Comparison of ENCODE assay signal across 8 mouse cellular contexts in genomic region chr11:51059640-51060039, GRCm38 (mm10). TPM values are rescaled to one million over a fixed set of nuclear protein-coding genes. Genes with fewer than 3 reads are reported as not detected.
DNase-seq lines count a peak whose midpoint lies in the region; ATAC-seq and TF ChIP-seq lines count a peak whose summit lies in the region.
"Had no signal": no experiment of that assay in that cellular context is flagged by ENCODE, and none has a peak within 500 bp of the region (broad histone marks: within the 10 kb centered on the region; RNA-seq: fewer than 3 reads in every experiment).

No protein-coding gene starts in this region.

- DNase-seq in lung, adult 2 months, result no peak
- DNase-seq in lung, postnatal 10 days, result no peak
- no peak for DNase-seq in spleen, postnatal 36 days (ENCODE audit: low spot score in 2 of 2)
- no peak for DNase-seq in right cerebral cortex, postnatal 25 days

- H3K27me3 ChIP-seq in intestine, embryonic 16.5 days (replicated peaks; ENCODE audit: control insufficient read depth, insufficient read depth, low read length), result no peaks in the 10 kb centered on the region
- H3K27me3 ChIP-seq in neural tube, embryonic 14.5 days (ENCODE audit: control insufficient read depth, insufficient read depth, low read length), result no peaks in the 10 kb centered on the region

- 13% methylated on average over 14 of the region's 14 CpGs for WGBS in lung, adult 2 months
- WGBS in intestine, embryonic 16.5 days, result 15% methylated on average over 14 of the region's 14 CpGs
- 16% methylated on average over 14 of the region's 14 CpGs for WGBS in neural tube, embryonic 14.5 days

- ATAC-seq in intestine, embryonic 16.5 days, result peak; percentile 52
- ATAC-seq in neural tube, embryonic 14.5 days (ENCODE audit: low read depth), result peak; percentile 45

- H3K4me1 ChIP-seq in lung, adult 2 months (ENCODE audit: control insufficient read depth, insufficient read depth, low read length), result peaks cover 3% of the 10 kb centered on the region
- peaks cover 8% of the 10 kb centered on the region for H3K4me1 ChIP-seq in embryonic fibroblast, embryonic 13.5 days (ENCODE audit: control insufficient read depth, insufficient read depth, low read length)
- H3K4me1 ChIP-seq in intestine, embryonic 16.5 days (ENCODE audit: control insufficient read depth, insufficient read depth, low read length), result no peaks in the 10 kb centered on the region
- H3K4me1 ChIP-seq in neural tube, embryonic 14.5 days (ENCODE audit: control insufficient read depth, insufficient read depth, low read length), result peaks cover 7% of the 10 kb centered on the region

- no peak for TF ChIP-seq POLR2A in lung, adult 2 months (IDR thresholded peaks at IDR 0.05; ENCODE audit: borderline replicate concordance, extremely low read depth, low read depth, low read length)
- TF ChIP-seq POLR2A in embryonic fibroblast, embryonic 13.5 days (IDR thresholded peaks at IDR 0.05; ENCODE audit: low read depth, low read length), result no peak

- peak overlapping the region; percentile 89 for H3K9ac ChIP-seq in intestine, embryonic 16.5 days (ENCODE audit: low read depth, low read length)
- H3K9ac ChIP-seq in neural tube, embryonic 14.5 days (replicated peaks; ENCODE audit: low read depth, low read length), result peak overlapping the region; percentile 80

- H3K36me3 ChIP-seq in intestine, embryonic 16.5 days (ENCODE audit: control insufficient read depth, insufficient read depth, low read length), result no peaks in the 10 kb centered on the region; the same call in 1 of the 2 replicates
- peaks cover 8% of the 10 kb centered on the region; the same call in 1 of the 2 replicates for H3K36me3 ChIP-seq in neural tube, embryonic 14.5 days (ENCODE audit: control insufficient read depth, insufficient read depth, low read length)

- H3K4me2 ChIP-seq in intestine, embryonic 16.5 days (ENCODE audit: low read depth, low read length), result peak overlapping the region; percentile 86
- H3K4me2 ChIP-seq in neural tube, embryonic 14.5 days (ENCODE audit: low read depth, low read length), result peak overlapping the region; percentile 84

- H3K27ac ChIP-seq in embryonic fibroblast, embryonic 13.5 days (ENCODE audit: insufficient read depth, low read length), result no peak overlapping the region
- H3K27ac ChIP-seq in intestine, embryonic 16.5 days (ENCODE audit: low read length), result peak overlapping the region; percentile 57; the same call in 1 of the 2 replicates
- H3K27ac ChIP-seq in neural tube, embryonic 14.5 days (ENCODE audit: low read depth, low read length), result no peak overlapping the region

- TF ChIP-seq CTCF in lung, adult 2 months (IDR thresholded peaks at IDR 0.05; ENCODE audit: insufficient read depth, low read length), result no peak
- no peak for TF ChIP-seq CTCF in embryonic fibroblast, embryonic 13.5 days (IDR thresholded peaks at IDR 0.05; ENCODE audit: borderline replicate concordance, insufficient read depth, low read length)

- H3K4me3 ChIP-seq in lung, adult 2 months (replicated peaks; ENCODE audit: extremely low read depth, low read depth, low read length), result peak overlapping the region; percentile 93
- H3K4me3 ChIP-seq in embryonic fibroblast, embryonic 13.5 days (ENCODE audit: insufficient read depth, low read length), result peak overlapping the region; percentile 94
- H3K4me3 ChIP-seq in intestine, embryonic 16.5 days (ENCODE audit: low read length), result peak overlapping the region; percentile 79
- H3K4me3 ChIP-seq in neural tube, embryonic 14.5 days (ENCODE audit: low read depth, low read length), result peak overlapping the region; percentile 66

- H3K9me3 ChIP-seq in intestine, embryonic 16.5 days (ENCODE audit: control insufficient read depth, low read length), result no peaks in the 10 kb centered on the region
- H3K9me3 ChIP-seq in neural tube, embryonic 14.5 days (ENCODE audit: control insufficient read depth, low read length), result no peaks in the 10 kb centered on the region

RNA-seq across cellular contexts. Expression of gene Zfp354a, which starts 0.6 kb away (rescaled TPM):
- polyA plus RNA-seq in lung, adult 2 months (2012; rRNA removed), result 1.9 TPM in 2 replicates
- polyA plus RNA-seq in embryonic fibroblast, embryonic 13.5 days (2011; ENCODE audit: insufficient read length, low read depth, missing spikeins), result 5.0 and 6.4 TPM in 2 replicates
- polyA plus RNA-seq in intestine, embryonic 16.5 days (2015; fragmentation: Nextera tagmentation; extraction: Ambion mirVana), result 5.4 and 6.2 TPM in 2 replicates
- polyA plus RNA-seq in neural tube, embryonic 14.5 days (2014; fragmentation: Nextera tagmentation; extraction: Ambion mirVana), result 13.9 and 16.0 TPM in 2 replicates

RNA-seq across cellular contexts. Expression of gene Olfr1375, which starts 11.7 kb away (rescaled TPM):
- polyA plus RNA-seq in lung, adult 2 months (2012; rRNA removed), result not detected in 2 replicates
- polyA plus RNA-seq in embryonic fibroblast, embryonic 13.5 days (2011; ENCODE audit: insufficient read length, low read depth, missing spikeins), result not detected in 2 replicates
- not detected in 2 replicates for polyA plus RNA-seq in intestine, embryonic 16.5 days (2015; fragmentation: Nextera tagmentation; extraction: Ambion mirVana)
- not detected in 2 replicates for polyA plus RNA-seq in neural tube, embryonic 14.5 days (2014; fragmentation: Nextera tagmentation; extraction: Ambion mirVana)
- polyA plus RNA-seq: brain, embryonic 14.5 days had no signal

RNA-seq across cellular contexts. Expression of gene Olfr54, which starts 45.6 kb away (rescaled TPM):
- not detected in 2 replicates for polyA plus RNA-seq in lung, adult 2 months (2012; rRNA removed)
- not detected in 2 replicates for polyA plus RNA-seq in embryonic fibroblast, embryonic 13.5 days (2011; ENCODE audit: insufficient read length, low read depth, missing spikeins)
- polyA plus RNA-seq in intestine, embryonic 16.5 days (2015; fragmentation: Nextera tagmentation; extraction: Ambion mirVana), result not detected in 2 replicates
- polyA plus RNA-seq in neural tube, embryonic 14.5 days (2014; fragmentation: Nextera tagmentation; extraction: Ambion mirVana), result not detected in 2 replicates
- polyA plus RNA-seq: brain, embryonic 14.5 days had no signal

RNA-seq across cellular contexts. Expression of gene Olfr51, which starts 56.2 kb away (rescaled TPM):
- polyA plus RNA-seq in lung, adult 2 months (2012; rRNA removed), result not detected in 2 replicates
- polyA plus RNA-seq in embryonic fibroblast, embryonic 13.5 days (2011; ENCODE audit: insufficient read length, low read depth, missing spikeins), result not detected in 2 replicates
- polyA plus RNA-seq in intestine, embryonic 16.5 days (2015; fragmentation: Nextera tagmentation; extraction: Ambion mirVana), result not detected in 2 replicates
- polyA plus RNA-seq in neural tube, embryonic 14.5 days (2014; fragmentation: Nextera tagmentation; extraction: Ambion mirVana), result not detected in 2 replicates
- polyA plus RNA-seq: brain, embryonic 14.5 days had no signal
